Mouse (Mus musculus): Measurements from ENCODE around the gene Spata25.

Gene Spata25

DNA sequence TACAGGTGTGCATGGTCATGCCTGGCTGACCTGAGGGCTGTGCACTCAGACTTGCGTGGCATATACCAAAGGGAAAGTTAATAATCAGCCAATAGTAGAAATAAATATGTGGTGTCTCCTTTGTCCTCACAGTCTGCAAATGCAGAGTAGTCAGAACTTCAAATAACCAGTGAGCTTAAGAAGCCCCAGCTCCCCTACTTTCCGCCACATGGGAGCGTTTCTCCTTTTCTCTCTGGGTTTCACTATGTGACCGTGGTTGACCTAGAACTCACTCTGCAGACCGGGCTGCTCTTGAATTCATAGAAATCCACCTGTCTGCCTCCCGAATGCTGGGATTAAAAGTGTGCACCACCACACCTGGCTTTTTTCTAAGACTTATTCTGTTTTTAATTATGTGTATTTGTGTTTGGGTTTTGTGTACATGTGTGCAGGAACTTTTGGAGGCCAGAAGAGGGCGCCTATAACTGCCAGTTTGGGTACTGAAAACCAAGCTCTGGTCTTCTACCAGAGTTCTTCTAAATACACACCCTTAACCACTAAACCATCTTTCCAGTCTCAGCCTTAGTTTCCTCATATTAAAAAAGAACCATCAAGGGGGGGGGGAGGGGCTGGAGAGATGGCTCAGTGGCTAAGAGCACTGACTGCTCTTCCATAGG, 44.3 kb downstream of the Spata25 start:
- in situ Hi-C loops (cut with MseI, MboI) = no loop called here

DNA sequence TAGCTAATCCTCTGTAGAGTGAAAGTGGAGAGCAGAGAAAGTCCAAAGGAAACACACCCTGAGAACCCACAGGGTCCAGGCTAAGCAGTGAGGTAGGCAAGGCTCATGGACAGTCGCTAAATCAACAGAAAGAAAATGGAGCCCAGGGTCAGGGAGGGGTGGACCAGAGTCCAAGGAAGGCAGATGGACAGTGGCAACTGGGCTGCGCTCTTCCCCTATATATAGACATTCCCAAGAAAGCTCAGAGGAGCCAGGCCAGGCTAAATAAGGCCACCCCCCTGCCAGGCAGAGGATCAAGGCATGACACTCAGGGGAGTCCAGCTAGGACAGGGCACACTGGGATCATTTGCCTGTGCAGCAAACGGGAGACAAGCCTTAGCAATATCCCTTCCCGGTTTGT, 46.5 kb downstream of the Spata25 start:
- in situ Hi-C loops (cut with MseI, MboI) = no loop called here

- in situ Hi-C loops (cut with MseI, MboI) = no loop called here
Measured at GRCm38 (mm10) chr2:164779481-164780086, 48.8 kb downstream of the Spata25 start, which contains the start of gene Tnnc2. Gene Tnnc2, minus strand, starts transcription at chr2:164779967.

- in situ Hi-C loops (cut with MseI, MboI) = no loop called here
Measured at GRCm38 (mm10) chr2:164778809-164779208, 49.5 kb downstream of the Spata25 start.

DNA sequence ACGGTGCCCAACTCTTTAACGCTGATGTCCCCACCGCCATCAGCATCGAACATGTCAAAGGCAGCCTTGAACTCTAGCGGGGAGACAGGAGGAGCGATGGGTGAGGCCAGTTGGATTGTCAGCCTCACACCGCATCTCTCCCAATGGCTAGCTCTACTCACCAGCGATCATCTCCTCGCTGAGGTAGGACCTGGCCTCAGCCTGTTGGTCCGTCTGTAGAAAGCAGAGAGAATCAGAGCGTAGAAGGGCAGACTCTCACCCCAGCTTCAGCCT, 50.4 kb downstream of the Spata25 start:
- in situ Hi-C loops (cut with MseI, MboI) = no loop called here

- in situ Hi-C loops (cut with MseI, MboI) = no loop called here
Measured at GRCm38 (mm10) chr2:164777246-164778014, 50.9 kb downstream of the Spata25 start.

GRCm38 (mm10) chr2:164776801-164777200, 51.5 kb downstream of the Spata25 start:
- in situ Hi-C loops (cut with MseI, MboI) = no loop called here

All from mouse trophoblast stem cell (cell line).